Mouse (Mus musculus) MEL (cell line): ENCODE measurements at regions not wholly inside any gene's neighbourhood (a gene's known extent, or its start where the extent isn't known, plus 50 kb on each side); places are given as distances from the start of the nearest gene placed in this dataset.

Experiments used
- BHLHE40 ChIP-seq: IDR thresholded peaks from 2 replicates; pipeline ENCODE4 v1.6.1; 2012; ENCODE audit warnings: low read depth, mild to moderate bottlenecking, inconsistent platforms, low read length, improper control_type of control experiment, borderline replicate concordance
- CTCF ChIP-seq, 3 experiments: IDR thresholded peaks in 2 of 3; conservative IDR thresholded peaks in 1 of 3; 2 replicates each; pipeline ENCODE4 v1.5.1; 2011 to 2012; ENCODE audit warnings: low read length in 3 of 3, low read depth in 2 of 3, mild to moderate bottlenecking in 2 of 3, improper control_type of control experiment in 1 of 3, inconsistent platforms in 1 of 3, mixed read lengths in 1 of 3, moderate library complexity in 1 of 3; ENCODE audit not compliant: control insufficient read depth in 1 of 3, insufficient read depth in 1 of 3, poor library complexity in 1 of 3, severe bottlenecking in 1 of 3
- E2F4 ChIP-seq: IDR thresholded peaks from 2 replicates; pipeline ENCODE4 v1.6.1; 2011; ENCODE audit warnings: low read depth, low read length, improper control_type of control experiment, borderline replicate concordance
- ELF1 ChIP-seq: IDR thresholded peaks from 2 replicates; pipeline ENCODE4 v1.6.1; 2014; ENCODE audit warnings: low read depth, mild to moderate bottlenecking, inconsistent platforms, low read length, improper control_type of control experiment, moderate library complexity
- GATA1 ChIP-seq: IDR thresholded peaks from 2 replicates; pipeline ENCODE4 v1.6.1; 2011; ENCODE audit warnings: low read depth, low read length, improper control_type of control experiment
- MYB ChIP-seq: IDR thresholded peaks from 2 replicates; pipeline ENCODE4 v1.6.1; 2011; ENCODE audit warnings: mild to moderate bottlenecking, low read depth, low read length, improper control_type of control experiment
- POLR2AphosphoS5 ChIP-seq: IDR thresholded peaks from 2 replicates; pipeline ENCODE4 v1.6.1; 2012; ENCODE audit warnings: low read depth, borderline replicate concordance, mild to moderate bottlenecking, inconsistent platforms, low read length, moderate library complexity, mixed read lengths
- RAD21 ChIP-seq: IDR thresholded peaks from 2 replicates; pipeline ENCODE4 v1.6.1; 2011; ENCODE audit warnings: mild to moderate bottlenecking, low read depth, low read length, improper control_type of control experiment
- SIN3A ChIP-seq: IDR thresholded peaks from 2 replicates; pipeline ENCODE4 v1.6.1; 2012; ENCODE audit warnings: low read length, improper control_type of control experiment, inconsistent platforms
- USF1 ChIP-seq: IDR thresholded peaks from 2 replicates; pipeline ENCODE4 v1.6.1; 2014; ENCODE audit warnings: low read depth, mild to moderate bottlenecking, inconsistent platforms, low read length, improper control_type of control experiment, moderate library complexity
- ZMIZ1 ChIP-seq: IDR thresholded peaks from 2 replicates; pipeline ENCODE4 v1.6.1; 2012; ENCODE audit warnings: low read depth, mild to moderate bottlenecking, inconsistent platforms, low read length, improper control_type of control experiment, moderate library complexity
- ZNF384 ChIP-seq: IDR thresholded peaks from 2 replicates; pipeline ENCODE4 v1.6.1; 2012; ENCODE audit warnings: low read depth, mild to moderate bottlenecking, inconsistent platforms, low read length, improper control_type of control experiment

- TF ChIP-seq ZNF384: no peak
- no peak for TF ChIP-seq CTCF (IDR thresholded peaks at IDR 0.05 in 2 of 3, conservative IDR thresholded peaks at IDR 0.05 in 1 of 3; ENCODE audit: control insufficient read depth in 1 of 3, insufficient read depth in 1 of 3, low read depth in 2 of 3, low read length in 3 of 3, poor library complexity in 1 of 3, severe bottlenecking in 1 of 3)
- no peak for TF ChIP-seq ELF1
- no peak for TF ChIP-seq USF1
- no peak for TF ChIP-seq GATA1
- no peak for TF ChIP-seq POLR2AphosphoS5
- no peak for TF ChIP-seq MYB
- TF ChIP-seq ZMIZ1: no peak
- no peak for TF ChIP-seq E2F4
- no peak for TF ChIP-seq SIN3A
- no peak for TF ChIP-seq RAD21
- no peak for TF ChIP-seq BHLHE40
These were observed 300.0 kb upstream of the Clec14a start for GRCm38 (mm10) chr12:58569056-58569455.
